Mouse (Mus musculus): ENCODE measurements around the gene Defb30.

GRCm38 (mm10) chr14:63067708-63068107, 17.9 kb upstream of the Defb30 start:
- TF ChIP-seq CTCF (IDR thresholded peaks at IDR 0.05; ENCODE audit: low read depth, low read length) (no peak), POLR2AphosphoS5 (IDR thresholded peaks at IDR 0.05; ENCODE audit: insufficient replicate concordance, low read depth, low read length) (no peak), TAL1 (conservative IDR thresholded peaks at IDR 0.05; ENCODE audit: low read depth, low read length) (no peak), GATA1 (IDR thresholded peaks at IDR 0.05; ENCODE audit: borderline replicate concordance, low read length) (no peak), GATA2 (IDR thresholded peaks at IDR 0.05; ENCODE audit: borderline replicate concordance, low read depth, low read length) (no peak)
